Mouse (Mus musculus) kidney, embryonic 16.5 days (tissue): Measurements from ENCODE around the gene Rit1. TPM values are rescaled to one million over a fixed set of nuclear protein-coding genes. Genes with fewer than 3 reads are reported as not detected.

ENCODE experiments used
- ATAC-seq: fragments of 200-750 bp; cut with Nextera tagmentation; 2 replicates; pipeline ENCODE4 v1.8.0; 2017; ENCODE audit warnings: moderate TSS enrichment; ENCODE audit not compliant: low FRiP score, low TSS enrichment
- H3K27ac ChIP-seq: fragments of 300-500 bp; sonication (generic); 2 replicates; pipeline ENCODE4 v1.5.1; 2014; ENCODE audit warnings: low read length
- H3K27me3 ChIP-seq: fragments of 300-500 bp; sonication (generic); 2 replicates; pipeline ENCODE4 v1.6.1; 2014; ENCODE audit warnings: low read length, control low read depth, mixed read lengths; ENCODE audit not compliant: insufficient read depth
- H3K36me3 ChIP-seq: fragments of 300-500 bp; sonication (generic); 2 replicates; pipeline ENCODE4 v1.6.1; 2014; ENCODE audit warnings: low read length, control low read depth, mixed read lengths; ENCODE audit not compliant: insufficient read depth
- H3K4me1 ChIP-seq: fragments of 300-500 bp; sonication (generic); 2 replicates; pipeline ENCODE4 v1.6.1; 2014; ENCODE audit warnings: low read length, control low read depth, mixed read lengths; ENCODE audit not compliant: insufficient read depth
- H3K4me2 ChIP-seq: fragments of 300-500 bp; sonication (generic); replicated peaks from 2 replicates; pipeline ENCODE4 v1.6.1; 2014; ENCODE audit warnings: low read depth, low read length
- H3K4me3 ChIP-seq: fragments of 300-500 bp; sonication (generic); 2 replicates; pipeline ENCODE4 v1.5.1; 2014; ENCODE audit warnings: mild to moderate bottlenecking, low read length
- H3K9ac ChIP-seq: fragments of 300-500 bp; sonication (generic); replicated peaks from 2 replicates; pipeline ENCODE4 v1.6.1; 2014; ENCODE audit warnings: low read length
- H3K9me3 ChIP-seq: fragments of 300-500 bp; sonication (generic); 2 replicates; pipeline ENCODE4 v1.6.1; 2016; ENCODE audit warnings: low read length, control low read depth
- WGBS: fragments of 180-500 bp; shearing (Covaris S2); extraction: QIAGEN DNeasy Blood & Tissue Kit; methylation state at CpG from one replicate; pipeline ENCODE4 v1.1.7; 2014; 5-methylcytosine and 5-hydroxymethylcytosine counted together
- polyA plus RNA-seq: library from polyadenylated mRNA; unstranded; fragments of >200 nt; fragmentation: Nextera tagmentation; extraction: Ambion mirVana; gene quantifications from 2 replicates; pipeline ENCODE4 v1.2.1, GENCODE M21; 2015

Gene Rit1
- polyA plus RNA-seq, 1 experiment from 2014 or later, result 59.6 TPM

- Histone ChIP-seq H3K27ac (no peak overlapping the region), H3K4me2 (no peak overlapping the region), H3K9ac (no peak overlapping the region), H3K36me3 (peaks cover 17% of the 10 kb centered on the region), H3K4me3 (no peak overlapping the region), H3K4me1 (peaks cover 20% of the 10 kb centered on the region), H3K9me3 (no peaks in the 10 kb centered on the region), H3K27me3 (no peaks in the 10 kb centered on the region)
- 44% methylated on average over 2 of the region's 2 CpGs for WGBS
- no peak for ATAC-seq
Observed at GRCm38 (mm10) chr3:88719098-88719497, 2.5 kb downstream of the Rit1 start.

- 56% methylated on average over 2 of the region's 2 CpGs for WGBS
- H3K27me3 ChIP-seq, result no peaks in the 10 kb centered on the region
- ATAC-seq, result no peak
- H3K9ac ChIP-seq, result no peak overlapping the region
- no peaks in the 10 kb centered on the region for H3K9me3 ChIP-seq
- no peaks in the 10 kb centered on the region; the same call in 1 of the 2 replicates for H3K36me3 ChIP-seq
- no peak overlapping the region for H3K4me2 ChIP-seq
- no peaks in the 10 kb centered on the region for H3K4me1 ChIP-seq
- H3K4me3 ChIP-seq, result no peak overlapping the region
- H3K27ac ChIP-seq, result no peak overlapping the region
Observed at GRCm38 (mm10) chr3:88736556-88736955, 19.9 kb downstream of the Rit1 start.

- H3K9me3 ChIP-seq, result no peaks in the 10 kb centered on the region
- no peaks in the 10 kb centered on the region for H3K27me3 ChIP-seq
- no peak for ATAC-seq
- H3K4me3 ChIP-seq, result no peak overlapping the region
- H3K4me1 ChIP-seq, result no peaks in the 10 kb centered on the region
- H3K27ac ChIP-seq, result no peak overlapping the region
- 57% methylated on average over 3 of the region's 3 CpGs for WGBS
- no peak overlapping the region for H3K9ac ChIP-seq
- H3K4me2 ChIP-seq, result no peak overlapping the region
- H3K36me3 ChIP-seq, result no peaks in the 10 kb centered on the region
Observed at GRCm38 (mm10) chr3:88738641-88739040, 22.0 kb downstream of the Rit1 start.

- 91% methylated on average over 3 of the region's 3 CpGs for WGBS
Observed at GRCm38 (mm10) chr3:88740147-88740546, 23.5 kb downstream of the Rit1 start.

DNA sequence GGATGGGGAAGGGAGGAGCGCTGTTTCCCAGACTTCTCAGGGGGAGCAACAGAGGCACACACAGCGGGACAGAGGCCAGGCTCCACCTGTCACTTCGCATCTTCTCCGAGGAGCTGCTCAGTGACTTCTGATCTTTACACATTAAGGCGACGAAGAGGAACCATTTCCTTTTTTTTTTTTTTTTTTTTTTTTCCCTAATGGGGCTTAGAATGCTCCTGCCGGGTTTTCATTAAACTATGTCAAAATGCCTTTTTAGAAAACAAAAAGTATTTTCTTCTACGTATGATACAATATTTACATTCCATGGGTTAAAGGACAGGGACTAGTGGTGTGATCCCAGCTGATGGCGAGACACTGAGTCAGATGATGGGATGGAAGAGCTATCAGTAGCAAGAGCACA, 28.9 kb downstream of the Rit1 start:
- Histone ChIP-seq H3K27me3 (no peaks in the 10 kb centered on the region), H3K9me3 (peaks cover 21% of the 10 kb centered on the region), H3K4me1 (no peaks in the 10 kb centered on the region), H3K9ac (no peak overlapping the region), H3K36me3 (peaks cover 19% of the 10 kb centered on the region), H3K27ac (no peak overlapping the region), H3K4me2 (no peak overlapping the region), H3K4me3 (no peak overlapping the region)
- WGBS, result 87% methylated on average over 9 of the region's 9 CpGs
- no peak for ATAC-seq

More at GRCm38 (mm10) chr3:88740147-88740546, 23.5 kb downstream of the Rit1 start:
- H3K9me3 ChIP-seq, result no peaks in the 10 kb centered on the region
- H3K9ac ChIP-seq, result no peak overlapping the region
- no peaks in the 10 kb centered on the region for H3K27me3 ChIP-seq
- ATAC-seq, result no peak
- no peak overlapping the region for H3K4me3 ChIP-seq
- no peak overlapping the region for H3K4me2 ChIP-seq
- no peaks in the 10 kb centered on the region for H3K4me1 ChIP-seq
- H3K36me3 ChIP-seq, result no peaks in the 10 kb centered on the region
- H3K27ac ChIP-seq, result no peak overlapping the region

- Histone ChIP-seq H3K4me3 (no peak overlapping the region), H3K9me3 (peaks cover 21% of the 10 kb centered on the region), H3K27ac (no peak overlapping the region), H3K4me2 (no peak overlapping the region), H3K9ac (no peak overlapping the region), H3K36me3 (peaks cover 19% of the 10 kb centered on the region), H3K27me3 (no peaks in the 10 kb centered on the region), H3K4me1 (no peaks in the 10 kb centered on the region)
- WGBS, result 92% methylated on average over 14 of the region's 15 CpGs
- ATAC-seq, result no peak
Observed at GRCm38 (mm10) chr3:88746139-88746870, 29.7 kb downstream of the Rit1 start.

GRCm38 (mm10) chr3:88746871-88747231, 30.2 kb downstream of the Rit1 start:
- no peak for ATAC-seq
- H3K4me2 ChIP-seq, result no peak overlapping the region
- no peak overlapping the region for H3K9ac ChIP-seq
- H3K4me1 ChIP-seq, result no peaks in the 10 kb centered on the region
- H3K27me3 ChIP-seq, result no peaks in the 10 kb centered on the region
- WGBS, result 88% methylated on average over 4 of the region's 4 CpGs
- H3K36me3 ChIP-seq, result peaks cover 19% of the 10 kb centered on the region
- H3K27ac ChIP-seq, result no peak overlapping the region
- H3K4me3 ChIP-seq, result no peak overlapping the region
- peaks cover 21% of the 10 kb centered on the region for H3K9me3 ChIP-seq

DNA sequence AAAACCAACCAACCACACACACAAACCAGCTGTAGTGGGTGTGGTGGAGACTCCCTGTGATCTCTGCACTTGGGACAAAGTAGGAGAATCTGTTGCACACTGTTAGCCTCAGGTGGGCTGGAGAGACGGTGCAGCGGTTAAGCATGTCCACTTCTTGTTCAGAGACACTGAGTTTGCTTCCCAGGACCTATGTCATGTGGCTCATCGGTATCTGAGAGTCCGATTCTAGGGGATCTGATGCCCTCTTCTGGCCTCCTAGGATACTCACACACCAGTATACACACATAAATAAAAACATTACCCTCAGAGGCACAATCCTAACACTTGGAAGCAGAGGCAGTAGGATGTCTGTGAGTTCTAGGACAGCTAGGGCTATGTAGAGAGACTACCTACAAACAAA, 37.6 kb downstream of the Rit1 start:
- no peak overlapping the region for H3K9ac ChIP-seq
- H3K27ac ChIP-seq, result no peak overlapping the region
- no peak for ATAC-seq

DNA sequence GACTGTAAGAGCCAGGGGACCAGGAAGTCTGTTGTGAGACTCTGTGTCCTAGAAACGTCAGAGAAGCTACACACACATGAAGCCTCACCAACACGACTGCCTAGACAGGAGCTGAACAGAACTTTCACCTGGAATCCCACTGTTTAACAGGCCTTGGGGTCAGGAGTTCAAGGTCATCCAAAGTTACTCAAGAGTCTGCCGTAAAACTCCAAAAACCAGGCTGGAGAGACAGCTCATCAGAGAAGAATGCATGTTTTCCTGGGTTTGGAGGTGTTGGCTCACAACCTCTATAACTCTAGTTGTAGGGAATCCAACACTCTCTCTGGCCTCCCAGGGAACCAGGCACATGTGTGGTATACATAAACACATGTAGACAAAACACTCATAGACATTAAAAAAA, 38.9 kb downstream of the Rit1 start:
- ATAC-seq, result no peak
- Histone ChIP-seq H3K9me3 (no peaks in the 10 kb centered on the region), H3K27me3 (no peaks in the 10 kb centered on the region), H3K4me2 (no peak overlapping the region), H3K4me1 (peaks cover 14% of the 10 kb centered on the region), H3K27ac (no peak overlapping the region), H3K4me3 (no peak overlapping the region), H3K9ac (no peak overlapping the region), H3K36me3 (no peaks in the 10 kb centered on the region)
- WGBS, result 56% methylated on average over 3 of the region's 3 CpGs

More for the DNA sequence above, 37.6 kb downstream of the Rit1 start:
- Histone ChIP-seq H3K4me3 (no peak overlapping the region), H3K9me3 (no peaks in the 10 kb centered on the region), H3K4me1 (peaks cover 14% of the 10 kb centered on the region), H3K36me3 (0 out of 2 replicates have a peak, but pooled peaks cover 2% of the 10 kb centered on the region), H3K4me2 (no peak overlapping the region), H3K27me3 (no peaks in the 10 kb centered on the region)
- 70% methylated on average over 4 of the region's 4 CpGs for WGBS

GRCm38 (mm10) chr3:88756276-88756675, 39.6 kb downstream of the Rit1 start:
- Histone ChIP-seq H3K36me3 (no peaks in the 10 kb centered on the region), H3K27ac (0 out of 2 replicates have a peak overlapping the region, but pooled peaks have one; percentile 14), H3K4me1 (peaks cover 14% of the 10 kb centered on the region), H3K4me2 (no peak overlapping the region), H3K27me3 (no peaks in the 10 kb centered on the region), H3K9ac (no peak overlapping the region; the same call in 1 of the 2 replicates), H3K9me3 (no peaks in the 10 kb centered on the region), H3K4me3 (no peak overlapping the region)
- 32% methylated on average over 4 of the region's 4 CpGs for WGBS
- ATAC-seq, result no peak
